Mouse (Mus musculus): Measurements from ENCODE around the gene Znrf3.

The Znrf3 gene

GRCm38 (mm10) chr11:5398301-5399053, 46.2 kb downstream of the Znrf3 start:
- no peak for DNase-seq (ENCODE audit: low read depth, low spot score)

GRCm38 (mm10) chr11:5390969-5391831, 53.4 kb downstream of the Znrf3 start:
- no peak for DNase-seq (ENCODE audit: low read depth, low spot score)

- no peak for DNase-seq (ENCODE audit: low read depth, low spot score)
Measured at GRCm38 (mm10) chr11:5382652-5383051, 62.0 kb downstream of the Znrf3 start.

GRCm38 (mm10) chr11:5381226-5381625, 63.4 kb downstream of the Znrf3 start:
- DNase-seq (ENCODE audit: low read depth, low spot score) = no peak

GRCm38 (mm10) chr11:5380275-5380674, 64.4 kb downstream of the Znrf3 start:
- DNase-seq (ENCODE audit: low read depth, low spot score) = no peak

- no peak for DNase-seq (ENCODE audit: low read depth, low spot score)
Measured at GRCm38 (mm10) chr11:5369176-5369575, 75.5 kb downstream of the Znrf3 start.

- no peak for DNase-seq (ENCODE audit: low read depth, low spot score)
Measured at GRCm38 (mm10) chr11:5368492-5368891, 76.2 kb downstream of the Znrf3 start.

GRCm38 (mm10) chr11:5355266-5355764, 89.3 kb downstream of the Znrf3 start:
- DNase-seq (ENCODE audit: low read depth, low spot score) = no peak

- DNase-seq (ENCODE audit: low read depth, low spot score) = no peak
Measured at GRCm38 (mm10) chr11:5354753-5355152, 89.9 kb downstream of the Znrf3 start.

- DNase-seq (ENCODE audit: low read depth, low spot score) = no peak
Measured at GRCm38 (mm10) chr11:5353032-5353431, 91.6 kb downstream of the Znrf3 start.

GRCm38 (mm10) chr11:5349483-5349882, 95.2 kb downstream of the Znrf3 start:
- no peak for DNase-seq (ENCODE audit: low read depth, low spot score)

GRCm38 (mm10) chr11:5346845-5347640, 97.6 kb downstream of the Znrf3 start:
- DNase-seq (ENCODE audit: low read depth, low spot score) = no peak

- no peak for DNase-seq (ENCODE audit: low read depth, low spot score)
Measured at GRCm38 (mm10) chr11:5343748-5344147, 100.9 kb downstream of the Znrf3 start.

GRCm38 (mm10) chr11:5339732-5340131, 104.9 kb downstream of the Znrf3 start:
- no peak for DNase-seq (ENCODE audit: low read depth, low spot score)

- DNase-seq (ENCODE audit: low read depth, low spot score) = no peak
Measured at GRCm38 (mm10) chr11:5336852-5337251, 107.8 kb downstream of the Znrf3 start.

- no peak for DNase-seq (ENCODE audit: low read depth, low spot score)
Measured at GRCm38 (mm10) chr11:5336269-5336668, 108.4 kb downstream of the Znrf3 start.

- no peak for DNase-seq (ENCODE audit: low read depth, low spot score)
Measured at GRCm38 (mm10) chr11:5330851-5331250, 113.8 kb downstream of the Znrf3 start.

GRCm38 (mm10) chr11:5327693-5328092, 117.0 kb downstream of the Znrf3 start:
- DNase-seq (ENCODE audit: low read depth, low spot score) = no peak

- DNase-seq (ENCODE audit: low read depth, low spot score) = no peak
Measured at GRCm38 (mm10) chr11:5326252-5326651, 118.4 kb downstream of the Znrf3 start.

- no peak for DNase-seq (ENCODE audit: low read depth, low spot score)
Measured at GRCm38 (mm10) chr11:5325217-5325616, 119.4 kb downstream of the Znrf3 start.

GRCm38 (mm10) chr11:5324296-5324695, 120.4 kb downstream of the Znrf3 start:
- no peak for DNase-seq (ENCODE audit: low read depth, low spot score)

- DNase-seq (ENCODE audit: low read depth, low spot score) = no peak
Measured at GRCm38 (mm10) chr11:5321687-5322086, 123.0 kb downstream of the Znrf3 start.
